Mouse (Mus musculus): ENCODE results near the gene Eif4a3.

DNA sequence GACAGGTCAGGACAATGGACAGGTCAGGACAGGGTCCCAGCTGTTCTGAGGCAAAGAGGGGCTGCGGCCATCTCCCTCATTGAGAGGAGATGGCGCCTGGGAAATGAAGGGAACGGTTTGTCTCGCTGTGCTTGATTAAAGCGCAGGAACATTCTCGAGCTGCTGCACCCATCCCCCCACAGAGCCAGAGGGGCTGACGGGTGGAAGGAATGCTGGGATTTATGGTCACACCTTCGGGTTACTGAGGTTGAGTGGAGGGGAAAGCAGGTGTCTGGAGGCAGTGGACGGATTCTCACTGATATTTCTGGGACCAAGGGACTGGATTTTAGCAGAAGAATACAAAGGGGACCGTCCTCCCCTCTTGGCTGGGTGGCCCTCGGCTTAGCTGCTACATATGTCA, 8.0 kb upstream of the Eif4a3 start:
- TF ChIP-seq CTCF (IDR thresholded peaks at IDR 0.05; ENCODE audit: low read depth) (no peak), EP300 (IDR thresholded peaks at IDR 0.05; ENCODE audit: low read depth) (no peak)
